Mouse (Mus musculus): Measurements from ENCODE around the gene Lime1.

Lime1 gene

DNA sequence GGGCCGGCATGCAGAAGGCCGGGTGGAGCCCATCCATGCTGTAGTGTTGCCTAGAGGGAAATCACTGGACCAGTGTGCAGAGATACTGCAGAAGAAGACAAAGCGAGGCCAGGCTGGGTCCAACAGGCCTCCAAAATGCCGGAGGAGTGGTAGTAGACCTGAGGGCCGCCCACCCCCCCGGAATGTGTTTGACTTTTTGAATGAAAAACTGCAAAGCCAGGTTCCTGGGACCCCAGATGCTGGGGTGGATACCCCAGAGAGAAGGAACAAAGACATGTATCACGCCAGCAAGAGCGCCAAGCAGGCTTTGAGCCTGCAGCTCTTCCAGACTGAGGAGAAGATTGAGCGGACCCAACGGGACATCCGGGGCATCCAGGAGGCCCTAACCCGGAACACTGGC is at the start of gene Lime1:
TSS of gene Lime1 (plus strand) at position 301 of the 400 bp plus-strand sequence.
- no peak for DNase-seq (ENCODE audit: low spot score in 2 of 2)

DNA sequence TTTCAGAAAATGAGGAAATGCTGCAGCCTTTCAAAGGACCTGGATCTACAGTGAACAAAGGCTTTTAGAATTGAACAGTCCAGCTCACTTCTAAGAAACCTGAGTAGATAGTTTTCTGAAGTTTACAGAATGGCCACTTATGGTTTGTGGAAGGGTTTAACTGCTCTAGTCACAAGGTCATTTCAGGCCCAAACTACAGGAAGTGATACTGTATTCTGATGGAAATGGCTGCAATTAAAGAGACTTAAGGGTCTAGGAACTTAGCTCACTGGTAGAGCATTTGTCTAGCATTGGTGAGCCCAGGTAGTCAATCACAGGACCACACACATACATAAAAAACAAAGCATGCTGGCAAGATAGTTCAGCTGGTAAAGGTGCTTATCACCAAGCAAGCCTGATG is 47.3 kb upstream of the Lime1 start:
- DNase-seq (ENCODE audit: low spot score in 2 of 2): no peak

- DNase-seq (ENCODE audit: low spot score in 2 of 2): peak; percentile 43 to 59
Observed at GRCm38 (mm10) chr2:181334023-181334422, 45.9 kb upstream of the Lime1 start.

DNA sequence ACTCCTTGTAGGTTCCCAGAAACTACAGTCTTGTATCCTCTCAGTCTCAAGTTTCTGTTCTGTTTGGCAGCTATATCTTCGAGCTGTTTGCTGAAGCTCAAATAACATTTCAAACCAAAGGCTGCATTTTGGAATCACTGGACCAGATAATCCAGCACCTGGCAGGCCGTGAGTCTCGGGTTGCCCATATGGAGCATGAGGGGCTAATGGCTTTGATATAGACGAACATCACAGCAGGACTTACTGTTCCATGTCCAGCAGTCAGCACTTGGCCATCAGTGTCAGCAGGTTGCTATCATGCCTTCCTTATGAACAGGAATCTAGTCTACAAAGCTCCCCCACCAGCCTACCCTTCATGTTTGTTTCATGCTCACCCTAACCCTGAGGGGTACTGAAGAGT is 39.5 kb upstream of the Lime1 start:
- no peak for DNase-seq (ENCODE audit: low spot score in 2 of 2)

GRCm38 (mm10) chr2:181342766-181343165 is 37.1 kb upstream of the Lime1 start:
- DNase-seq (ENCODE audit: low spot score in 2 of 2): no peak

- no peak for DNase-seq (ENCODE audit: low spot score in 2 of 2)
Observed at GRCm38 (mm10) chr2:181356780-181357179, 23.1 kb upstream of the Lime1 start.

DNA sequence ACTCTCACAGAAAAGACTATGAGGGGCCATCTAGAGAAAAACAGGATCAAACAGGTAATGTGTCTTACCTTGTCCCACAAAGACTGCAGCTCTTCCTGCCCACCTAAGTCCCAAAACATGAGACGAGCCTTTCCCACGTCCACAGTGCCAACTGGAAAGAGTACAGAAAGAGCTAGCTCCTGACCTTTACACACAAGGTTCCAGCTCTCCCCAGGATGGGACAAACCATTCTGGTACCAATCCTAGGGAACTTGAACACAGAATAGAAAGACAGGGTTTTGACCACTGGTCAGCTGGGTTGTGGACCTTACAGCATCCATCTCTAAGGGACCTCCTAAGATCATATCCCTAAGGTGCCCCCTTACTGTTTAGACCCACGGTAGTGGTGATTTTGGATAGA is 15.9 kb upstream of the Lime1 start:
- no peak for DNase-seq (ENCODE audit: low spot score in 2 of 2)

DNA sequence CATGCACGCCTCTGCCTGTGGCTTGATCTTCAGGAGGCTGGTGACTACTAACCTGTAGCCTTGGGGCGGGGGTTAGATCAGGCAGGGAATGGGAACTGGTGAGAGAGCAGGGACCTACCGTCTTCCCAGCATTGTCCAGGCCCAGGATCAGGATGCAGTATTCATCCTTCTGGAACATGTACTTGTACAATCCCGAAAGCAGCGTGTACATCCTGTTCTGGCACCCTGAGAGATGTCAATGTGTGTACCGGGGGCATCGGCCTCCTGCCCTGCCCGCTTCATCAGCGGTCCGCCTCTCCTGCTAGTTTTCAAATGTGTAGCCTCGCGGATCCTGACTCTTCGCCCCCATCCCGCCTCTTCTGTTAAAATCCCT is 15.4 kb upstream of the Lime1 start:
- DNase-seq (ENCODE audit: low spot score in 2 of 2): no peak

- DNase-seq (ENCODE audit: low spot score in 2 of 2): peak; percentile 76 to 83
Observed at GRCm38 (mm10) chr2:181364860-181365596, 14.8 kb upstream of the Lime1 start, which contains the start of the genes Zgpat and Arfrp1. Zgpat (plus strand) TSS chr2:181364928. Arfrp1 (minus strand) TSS chr2:181365404.

- DNase-seq (ENCODE audit: low spot score in 2 of 2): peak; percentile 13 to 21
Observed at GRCm38 (mm10) chr2:181365655-181366075, 14.2 kb upstream of the Lime1 start.

GRCm38 (mm10) chr2:181370001-181370400 is 9.9 kb upstream of the Lime1 start:
- no peak for DNase-seq (ENCODE audit: low spot score in 2 of 2)

DNA sequence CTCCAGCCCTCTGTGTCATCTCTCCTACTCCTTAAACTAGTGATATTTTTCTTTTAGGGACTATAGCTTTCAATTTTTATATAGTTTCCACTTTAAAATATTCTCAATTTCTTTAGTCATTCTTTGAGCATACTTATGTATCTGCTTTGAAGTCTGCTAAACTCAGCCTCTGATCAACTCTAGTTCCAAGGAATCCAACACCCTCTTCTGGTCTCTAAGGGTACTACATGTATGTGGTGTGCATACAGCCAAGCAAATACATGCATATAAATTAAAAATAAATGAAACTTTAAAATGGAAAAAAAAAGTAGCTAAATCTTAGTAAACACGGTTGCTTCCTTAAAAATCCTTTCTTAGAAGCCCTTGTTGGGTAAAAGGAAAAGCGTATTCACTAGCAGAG is 4.1 kb upstream of the Lime1 start:
- DNase-seq (ENCODE audit: low spot score in 2 of 2): no peak

- no peak for DNase-seq (ENCODE audit: low spot score in 2 of 2)
Observed at GRCm38 (mm10) chr2:181377230-181377629, 2.6 kb upstream of the Lime1 start.

- no peak for DNase-seq (ENCODE audit: low spot score in 2 of 2)
Observed at GRCm38 (mm10) chr2:181378701-181379100, 1.2 kb upstream of the Lime1 start.

GRCm38 (mm10) chr2:181380251-181380650 is 373 bp downstream of the Lime1 start:
- DNase-seq (ENCODE audit: low spot score in 2 of 2): no peak

- DNase-seq (ENCODE audit: low spot score in 2 of 2): no peak
Observed at GRCm38 (mm10) chr2:181381107-181381506, 1.2 kb downstream of the Lime1 start.

DNA sequence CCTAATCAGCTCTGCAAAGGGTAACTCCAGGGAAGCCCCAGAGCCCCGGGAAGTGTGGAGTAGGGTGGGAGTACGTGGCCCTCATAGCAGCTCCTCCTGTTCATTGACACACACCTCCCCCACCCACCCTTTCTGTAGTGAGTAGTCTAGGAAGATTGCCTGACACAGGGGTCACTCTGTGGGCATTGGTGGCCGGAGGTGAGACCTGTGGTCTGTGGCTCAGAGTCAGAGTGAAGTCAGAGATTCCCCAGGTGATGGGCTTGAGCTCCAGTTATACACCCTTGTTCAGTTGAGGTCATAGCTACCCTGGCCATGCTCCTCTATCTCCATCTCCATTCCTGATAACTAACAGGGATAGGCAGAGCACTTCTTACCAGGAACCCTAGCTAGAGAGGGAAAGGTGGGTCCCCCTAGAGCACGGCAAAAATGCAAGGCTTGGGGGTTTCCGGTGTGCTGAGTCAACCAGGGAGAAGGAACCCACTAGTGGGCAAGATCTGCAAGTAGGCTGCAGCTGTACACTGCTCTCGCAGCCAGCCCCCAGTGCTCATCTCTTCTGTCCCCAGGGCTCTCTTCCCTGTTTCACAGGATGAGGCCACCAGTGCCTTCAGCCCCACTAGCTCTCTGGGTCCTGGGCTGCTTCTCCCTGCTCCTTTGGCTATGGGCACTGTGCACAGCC is 1.9 kb downstream of the Lime1 start:
- DNase-seq (ENCODE audit: low spot score in 2 of 2): no peak

DNA sequence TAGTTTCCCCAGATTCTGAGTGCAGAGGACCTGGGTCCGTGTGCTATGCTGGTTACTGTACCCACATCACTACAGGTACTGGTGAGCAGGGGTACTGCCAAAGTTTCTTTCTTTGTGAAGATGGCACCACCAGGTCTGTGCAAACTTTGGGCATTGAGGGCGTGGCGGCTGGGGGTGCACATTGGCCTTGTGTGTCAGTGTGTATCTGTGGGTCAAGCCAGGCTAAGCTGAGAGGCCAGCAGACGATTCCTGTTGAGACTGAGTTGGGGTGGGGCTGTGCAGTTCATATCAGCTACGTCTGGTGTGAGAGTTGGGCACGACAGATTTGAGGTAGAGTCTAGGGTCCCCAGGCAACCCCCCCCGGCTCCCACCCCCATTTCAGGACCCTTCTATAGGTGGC is 4.6 kb downstream of the Lime1 start:
- DNase-seq (ENCODE audit: low spot score in 2 of 2): no peak

- no peak for DNase-seq (ENCODE audit: low spot score in 2 of 2)
Observed at GRCm38 (mm10) chr2:181384919-181385391, 5.1 kb downstream of the Lime1 start.

GRCm38 (mm10) chr2:181385885-181386284 is 6.0 kb downstream of the Lime1 start:
- DNase-seq (ENCODE audit: low spot score in 2 of 2): no peak

DNA sequence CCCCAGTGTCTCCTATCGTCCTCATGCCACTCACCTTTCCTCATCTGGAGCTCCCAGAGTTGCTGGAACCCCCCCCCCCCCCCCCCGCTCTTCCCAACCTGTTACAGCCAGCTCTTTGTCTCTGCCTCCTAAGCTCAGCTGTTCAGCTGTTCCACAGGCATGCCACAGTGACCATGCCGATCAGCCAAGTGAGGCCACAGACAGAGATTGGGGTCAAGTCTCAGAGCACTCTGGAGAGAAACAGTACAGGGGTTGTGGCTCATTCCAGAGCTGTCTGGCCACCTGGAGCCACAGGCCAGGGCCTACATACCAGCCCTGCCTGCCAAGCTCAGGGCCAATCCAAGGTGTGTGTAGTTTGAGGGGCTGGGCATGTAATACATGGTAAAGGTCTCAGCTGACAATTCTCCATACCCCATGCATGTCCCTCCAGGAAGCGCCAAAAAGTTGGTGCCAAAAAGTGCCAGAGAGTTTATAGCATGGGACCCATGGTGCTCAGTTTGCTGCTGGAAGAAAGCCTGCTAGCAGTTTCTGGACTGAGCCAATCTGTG is 6.9 kb downstream of the Lime1 start:
- DNase-seq (ENCODE audit: low spot score in 2 of 2): no peak

DNA sequence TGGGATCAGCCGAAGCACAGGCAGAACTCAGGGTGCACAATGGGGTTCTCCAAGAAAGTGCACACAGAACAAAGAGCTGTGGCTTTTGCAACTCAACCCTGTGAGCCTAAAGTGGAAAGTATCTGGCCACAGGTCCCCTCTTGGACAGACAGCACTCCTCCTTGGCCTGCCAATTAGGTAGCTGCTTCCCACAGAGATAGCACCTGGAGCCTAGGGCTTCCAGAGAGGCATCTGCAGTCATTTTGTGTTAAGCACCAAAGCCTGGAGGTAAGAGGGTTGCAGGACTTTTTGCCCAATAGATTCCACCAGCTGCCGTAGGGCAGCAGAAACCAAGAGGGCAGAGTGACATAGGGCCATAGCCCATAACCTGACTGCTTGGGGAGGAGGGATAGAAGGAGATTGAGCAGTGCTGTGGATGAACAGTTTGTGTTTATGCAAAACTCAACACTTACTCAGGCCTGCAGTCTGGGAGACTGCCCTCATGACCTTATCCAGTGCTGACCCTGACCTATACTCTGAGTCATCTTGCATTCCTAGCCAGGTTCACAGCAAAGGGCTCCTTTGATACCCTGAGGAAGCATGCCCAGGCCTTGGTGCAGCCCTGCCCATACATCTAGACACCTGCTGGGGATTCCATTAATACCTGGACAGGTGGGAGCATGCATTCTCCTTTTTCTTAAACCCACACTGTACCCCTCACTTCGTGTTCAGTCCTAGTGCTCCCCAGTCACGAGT is 10.4 kb downstream of the Lime1 start:
- DNase-seq (ENCODE audit: low spot score in 2 of 2): no peak
